Mouse (Mus musculus): ENCODE measurements at regions not wholly inside any gene's neighbourhood (a gene's known extent, or its start where the extent isn't known, plus 50 kb on each side); places are given as distances from the start of the nearest gene placed in this dataset.

DNA sequence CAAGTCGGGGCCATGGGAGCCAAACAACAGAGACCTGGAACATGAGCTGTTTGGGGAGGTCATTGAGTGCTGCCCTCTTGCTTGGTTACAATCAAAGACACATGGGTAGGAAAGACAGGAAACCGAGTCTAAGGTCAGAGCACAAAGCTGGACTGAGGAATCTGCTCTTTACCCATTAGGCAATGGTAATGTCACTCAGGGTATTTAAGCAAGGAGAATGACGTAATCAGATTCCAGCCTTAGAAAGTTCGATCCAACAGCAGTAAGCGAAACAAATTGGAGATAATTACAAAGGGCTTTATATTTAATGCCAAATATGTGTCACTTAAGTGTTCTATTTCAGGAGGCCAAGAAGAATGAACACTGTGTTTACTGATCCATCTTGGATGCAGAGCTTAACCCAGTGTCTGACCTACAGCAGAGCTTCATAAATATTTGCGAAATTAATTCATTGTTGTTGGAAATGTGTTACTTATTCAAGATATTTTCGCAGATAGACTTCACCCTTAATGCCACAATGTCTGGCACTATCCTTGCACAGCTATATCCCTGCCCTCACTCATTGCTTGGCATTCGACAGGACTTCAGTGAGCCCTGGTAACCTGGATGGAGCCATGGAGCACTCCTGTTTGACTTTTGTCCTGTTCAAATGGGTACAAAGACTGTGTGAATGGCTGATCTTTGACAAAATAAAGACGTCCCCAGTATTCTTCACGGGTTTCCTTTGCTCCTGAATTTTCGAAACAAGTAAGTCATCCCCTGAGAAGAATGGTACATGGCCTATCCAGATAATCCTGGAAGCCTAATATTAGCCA, 56.2 kb upstream of the Ptgfr start:
- Histone ChIP-seq H3K27ac (ENCODE audit: low read depth, low read length) (no peak overlapping the region), H3K9me3 (ENCODE audit: control insufficient read depth, low read length) (no peaks in the 10 kb centered on the region), H3K36me3 (ENCODE audit: control insufficient read depth, insufficient read depth, low read length) (no peaks in the 10 kb centered on the region), H3K27me3 (ENCODE audit: control insufficient read depth, insufficient read depth, low read length) (no peaks in the 10 kb centered on the region), H3K4me2 (ENCODE audit: low read depth, low read length, severe bottlenecking) (no peak overlapping the region), H3K4me1 (replicated peaks; ENCODE audit: control insufficient read depth, insufficient read depth, low read length) (no peaks in the 10 kb centered on the region), H3K4me3 (ENCODE audit: low read depth, low read length) (no peak overlapping the region), H3K9ac (ENCODE audit: low read length) (no peak overlapping the region)
- DNase-seq (ENCODE audit: low spot score): no peak
- ATAC-seq (replicated peaks; ENCODE audit: low FRiP score): no peak
- WGBS: 76% methylated on average over 11 of the region's 11 CpGs

DNA sequence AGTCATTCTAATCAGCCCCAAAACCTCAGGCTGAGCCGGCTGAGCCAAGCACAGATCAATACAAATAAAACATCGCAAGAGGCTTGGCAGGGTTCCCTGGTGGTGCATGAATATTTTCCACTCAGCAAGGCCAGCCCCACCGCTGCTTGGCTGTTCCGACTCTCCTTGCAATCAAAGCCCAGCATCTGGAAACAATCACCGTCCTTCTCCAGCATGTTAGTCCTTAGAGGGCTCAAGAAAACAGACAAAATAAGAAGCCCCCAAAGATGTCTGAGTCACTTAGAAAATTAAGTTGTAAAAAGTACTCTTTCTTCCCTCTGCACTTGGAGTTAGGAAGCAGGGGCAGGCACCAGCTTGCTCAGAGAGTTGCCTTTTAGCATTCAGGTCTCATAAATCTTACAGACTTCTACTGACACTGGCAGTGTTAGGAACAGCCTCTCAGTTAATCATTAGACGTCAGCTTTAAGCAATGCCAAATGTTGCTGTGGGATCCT, 54.4 kb upstream of the Ptgfr start:
- no peaks in the 10 kb centered on the region for H3K27me3 ChIP-seq (ENCODE audit: control insufficient read depth, insufficient read depth, low read length)
- DNase-seq (ENCODE audit: low spot score) (no peak), ATAC-seq (replicated peaks; ENCODE audit: low FRiP score) (0 out of 2 replicates have a peak, but pooled peaks have one; percentile 37)
- no peaks in the 10 kb centered on the region for H3K9me3 ChIP-seq (ENCODE audit: control insufficient read depth, low read length)
- H3K27ac ChIP-seq (ENCODE audit: low read depth, low read length): no peak overlapping the region
- no peaks in the 10 kb centered on the region for H3K36me3 ChIP-seq (ENCODE audit: control insufficient read depth, insufficient read depth, low read length)
- no peak overlapping the region for H3K9ac ChIP-seq (ENCODE audit: low read length)
- no peak overlapping the region for H3K4me3 ChIP-seq (ENCODE audit: low read depth, low read length)
- WGBS: 45% methylated on average over 6 of the region's 6 CpGs
- no peaks in the 10 kb centered on the region for H3K4me1 ChIP-seq (replicated peaks; ENCODE audit: control insufficient read depth, insufficient read depth, low read length)
- no peak overlapping the region for H3K4me2 ChIP-seq (ENCODE audit: low read depth, low read length, severe bottlenecking)

GRCm38 (mm10) chr3:151891336-151891735, 53.9 kb upstream of the Ptgfr start:
- Histone ChIP-seq H3K4me2 (ENCODE audit: low read depth, low read length, severe bottlenecking) (no peak overlapping the region), H3K4me3 (ENCODE audit: low read depth, low read length) (no peak overlapping the region), H3K9me3 (ENCODE audit: control insufficient read depth, low read length) (no peaks in the 10 kb centered on the region), H3K27me3 (ENCODE audit: control insufficient read depth, insufficient read depth, low read length) (no peaks in the 10 kb centered on the region), H3K4me1 (replicated peaks; ENCODE audit: control insufficient read depth, insufficient read depth, low read length) (no peaks in the 10 kb centered on the region), H3K27ac (ENCODE audit: low read depth, low read length) (no peak overlapping the region), H3K36me3 (ENCODE audit: control insufficient read depth, insufficient read depth, low read length) (no peaks in the 10 kb centered on the region), H3K9ac (ENCODE audit: low read length) (no peak overlapping the region)
- no peak for ATAC-seq (replicated peaks; ENCODE audit: low FRiP score)
- DNase-seq (ENCODE audit: low spot score): no peak
- 77% methylated on average over 3 of the region's 3 CpGs for WGBS

GRCm38 (mm10) chr3:151889738-151890137, 52.3 kb upstream of the Ptgfr start:
- Histone ChIP-seq H3K27ac (ENCODE audit: low read depth, low read length) (no peak overlapping the region), H3K27me3 (ENCODE audit: control insufficient read depth, insufficient read depth, low read length) (no peaks in the 10 kb centered on the region), H3K9ac (ENCODE audit: low read length) (no peak overlapping the region), H3K36me3 (ENCODE audit: control insufficient read depth, insufficient read depth, low read length) (no peaks in the 10 kb centered on the region), H3K4me1 (replicated peaks; ENCODE audit: control insufficient read depth, insufficient read depth, low read length) (no peaks in the 10 kb centered on the region), H3K4me2 (ENCODE audit: low read depth, low read length, severe bottlenecking) (no peak overlapping the region), H3K9me3 (ENCODE audit: control insufficient read depth, low read length) (no peaks in the 10 kb centered on the region), H3K4me3 (ENCODE audit: low read depth, low read length) (no peak overlapping the region)
- WGBS: 61% methylated on average over 8 of the region's 8 CpGs
- ATAC-seq (replicated peaks; ENCODE audit: low FRiP score) (no peak), DNase-seq (ENCODE audit: low spot score) (no peak)

All from forebrain, embryonic 11.5 days (tissue).